ENCODE assay signal across 8 mouse cellular contexts in genomic region chr16:91551081-91551524, GRCm38 (mm10). TPM values are rescaled to one million over a fixed set of nuclear protein-coding genes. Genes with fewer than 3 reads are reported as not detected.
A peak's percentile ranks its signal among the peaks of the same experiment; 100 is the strongest.
DNase-seq lines count a peak whose midpoint lies in the region; ATAC-seq lines count a peak whose summit lies in the region.

No protein-coding gene starts in this region.

- H3K9ac ChIP-seq in heart, embryonic 12.5 days = peak overlapping the region; percentile 42
- H3K9ac ChIP-seq in intestine, embryonic 15.5 days = no peak overlapping the region
- no peak overlapping the region for H3K9ac ChIP-seq in kidney, embryonic 16.5 days (replicated peaks; ENCODE audit: low read length)

- 18% methylated on average over 10 of the region's 10 CpGs for WGBS in heart, embryonic 12.5 days
- 59% methylated on average over 10 of the region's 10 CpGs for WGBS in intestine, embryonic 15.5 days
- 62% methylated on average over 10 of the region's 10 CpGs for WGBS in kidney, embryonic 16.5 days
- 77% methylated on average over 10 of the region's 10 CpGs for WGBS in hindbrain, embryonic 10.5 days

- DNase-seq in heart, postnatal 25 days (ENCODE audit: low spot score) = no peak
- peak; percentile 40 for DNase-seq in NIH3T3 (ENCODE audit: low read depth)
- DNase-seq in skeletal muscle tissue, adult 2 months (ENCODE audit: low read depth, low spot score) = peak; percentile 71
- DNase-seq in hindbrain, embryonic 10.5 days (ENCODE audit: low spot score) = no peak
- no peak for DNase-seq in layer of hippocampus, adult 8-10 months (ENCODE audit: low spot score in 2 of 2)

- H3K4me3 ChIP-seq in heart, embryonic 12.5 days = no peak overlapping the region
- no peak overlapping the region for H3K4me3 ChIP-seq in intestine, embryonic 15.5 days (replicated peaks)
- no peak overlapping the region for H3K4me3 ChIP-seq in kidney, embryonic 16.5 days (ENCODE audit: low read length)
- no peak overlapping the region for H3K4me3 ChIP-seq in hindbrain, embryonic 10.5 days

- H3K36me3 ChIP-seq in heart, embryonic 12.5 days = peaks cover 20% of the 10 kb centered on the region
- 0 out of 2 replicates have a peak, but pooled peaks cover 4% of the 10 kb centered on the region for H3K36me3 ChIP-seq in intestine, embryonic 15.5 days
- peaks cover 4% of the 10 kb centered on the region; the same call in 1 of the 2 replicates for H3K36me3 ChIP-seq in kidney, embryonic 16.5 days (ENCODE audit: insufficient read depth, low read length)
- peaks cover 11% of the 10 kb centered on the region; the same call in 1 of the 2 replicates for H3K36me3 ChIP-seq in hindbrain, embryonic 10.5 days

- no peaks in the 10 kb centered on the region for H3K9me3 ChIP-seq in heart, embryonic 12.5 days (replicated peaks)
- H3K9me3 ChIP-seq in intestine, embryonic 15.5 days = no peaks in the 10 kb centered on the region
- no peaks in the 10 kb centered on the region for H3K9me3 ChIP-seq in kidney, embryonic 16.5 days (ENCODE audit: low read length)
- no peaks in the 10 kb centered on the region for H3K9me3 ChIP-seq in hindbrain, embryonic 10.5 days

- 0 out of 2 replicates have a peak, but pooled peaks have one; percentile 43 for ATAC-seq in heart, embryonic 12.5 days (ENCODE audit: insufficient number of reproducible peaks, low FRiP score)
- ATAC-seq in intestine, embryonic 15.5 days = peak; percentile 63
- ATAC-seq in kidney, embryonic 16.5 days (ENCODE audit: low FRiP score, low TSS enrichment) = no peak

- intact Hi-C loops in heart, postnatal 25 days (cut with DNase I) = no loop called here

- H3K27me3 ChIP-seq in heart, embryonic 12.5 days (replicated peaks) = no peaks in the 10 kb centered on the region
- no peaks in the 10 kb centered on the region for H3K27me3 ChIP-seq in intestine, embryonic 15.5 days (replicated peaks)
- H3K27me3 ChIP-seq in kidney, embryonic 16.5 days (ENCODE audit: insufficient read depth, low read length) = no peaks in the 10 kb centered on the region
- H3K27me3 ChIP-seq in hindbrain, embryonic 10.5 days (ENCODE audit: insufficient read depth, poor library complexity, severe bottlenecking) = peaks cover 3% of the 10 kb centered on the region; the same call in 1 of the 2 replicates

- H3K27ac ChIP-seq in heart, embryonic 12.5 days (ENCODE audit: poor library complexity, severe bottlenecking) = peak overlapping the region; percentile 75
- H3K27ac ChIP-seq in intestine, embryonic 15.5 days = peak overlapping the region; percentile 75
- no peak overlapping the region for H3K27ac ChIP-seq in kidney, embryonic 16.5 days (ENCODE audit: low read length)
- no peak overlapping the region for H3K27ac ChIP-seq in hindbrain, embryonic 10.5 days

- H3K4me1 ChIP-seq in heart, embryonic 12.5 days (replicated peaks) = peaks cover 82% of the 10 kb centered on the region
- peaks cover 44% of the 10 kb centered on the region for H3K4me1 ChIP-seq in intestine, embryonic 15.5 days (replicated peaks)
- H3K4me1 ChIP-seq in kidney, embryonic 16.5 days (ENCODE audit: insufficient read depth, low read length) = peaks cover 52% of the 10 kb centered on the region
- peaks cover 74% of the 10 kb centered on the region for H3K4me1 ChIP-seq in hindbrain, embryonic 10.5 days (replicated peaks)

- peak overlapping the region; percentile 48 for H3K4me2 ChIP-seq in heart, embryonic 12.5 days
- peak overlapping the region; percentile 6 for H3K4me2 ChIP-seq in intestine, embryonic 15.5 days (replicated peaks)
- no peak overlapping the region for H3K4me2 ChIP-seq in kidney, embryonic 16.5 days (replicated peaks; ENCODE audit: low read depth, low read length)

RNA-seq across cellular contexts. Expression of gene Ifngr2, which starts 4.2 kb away (rescaled TPM):
- polyA plus RNA-seq in heart, embryonic 12.5 days (2016; fragmentation: Nextera tagmentation; extraction: Ambion mirVana) = 99.4 and 110 TPM in 2 replicates
- 100 to 1,000 TPM; 153 to 157 TPM for total RNA-seq in heart, postnatal 25 days (2021)
- polyA plus RNA-seq in intestine, embryonic 15.5 days (2015; fragmentation: Nextera tagmentation; extraction: Ambion mirVana) = 76.4 and 90.6 TPM in 2 replicates
- 52.1 and 52.7 TPM in 2 replicates for polyA plus RNA-seq in kidney, embryonic 16.5 days (2015; fragmentation: Nextera tagmentation; extraction: Ambion mirVana)
- polyA plus RNA-seq in hindbrain, embryonic 10.5 days (2016; fragmentation: Nextera tagmentation; extraction: Ambion mirVana) = 25.1 and 36.7 TPM in 2 replicates
- 10 to 100 TPM; 38.9 to 52.7 (median 46.3) TPM for total RNA-seq in layer of hippocampus, adult 8-10 months (2022)

RNA-seq across cellular contexts. Expression of gene Tmem50b, which starts 46.5 kb away (rescaled TPM):
- polyA plus RNA-seq in heart, embryonic 12.5 days (2016; fragmentation: Nextera tagmentation; extraction: Ambion mirVana) = 57.4 and 60.8 TPM in 2 replicates
- 10 to 100 TPM; 65.5 to 74.3 TPM for total RNA-seq in heart, postnatal 25 days (2021)
- polyA plus RNA-seq in intestine, embryonic 15.5 days (2015; fragmentation: Nextera tagmentation; extraction: Ambion mirVana) = 31.7 and 32.2 TPM in 2 replicates
- 42.1 and 47.7 TPM in 2 replicates for polyA plus RNA-seq in kidney, embryonic 16.5 days (2015; fragmentation: Nextera tagmentation; extraction: Ambion mirVana)
- 37.6 and 45.9 TPM in 2 replicates for polyA plus RNA-seq in hindbrain, embryonic 10.5 days (2016; fragmentation: Nextera tagmentation; extraction: Ambion mirVana)
- 100 to 1,000 TPM in 2 of 4 experiments, 10 to 100 TPM in 2; 78.8 to 108 (median 89.8) TPM for total RNA-seq in layer of hippocampus, adult 8-10 months (2022)

Comparison
In these comparisons a context has a peak if more than half of its experiments do, and no peak if none do; other contexts are left out.
1. H3K27ac ChIP-seq: peak in heart, embryonic 12.5 days (single experiment) and intestine, embryonic 15.5 days (single experiment); none in kidney, embryonic 16.5 days (single experiment) and hindbrain, embryonic 10.5 days (single experiment).
2. DNase-seq: peak in NIH3T3 (single experiment) and skeletal muscle tissue, adult 2 months (single experiment); none in heart, postnatal 25 days (single experiment), hindbrain, embryonic 10.5 days (single experiment) and layer of hippocampus, adult 8-10 months (0 of 2).